Mouse (Mus musculus): ENCODE results near the gene Efcab10.

Gene Efcab10

GRCm38 (mm10) chr12:33394804-33395623 lies at the start of gene Efcab10:
Gene Efcab10 (plus strand): TSS chr12:33394854.
- peak; percentile 14 for DNase-seq (ENCODE audit: low read depth, low spot score)

- DNase-seq (ENCODE audit: low read depth, low spot score) = no peak
Observed at GRCm38 (mm10) chr12:33344970-33345772, 49.5 kb upstream of the Efcab10 start.

GRCm38 (mm10) chr12:33345773-33346435 lies 48.8 kb upstream of the Efcab10 start:
- no peak for DNase-seq (ENCODE audit: low read depth, low spot score)

- no peak for DNase-seq (ENCODE audit: low read depth, low spot score)
Observed at GRCm38 (mm10) chr12:33352671-33353070, 42.0 kb upstream of the Efcab10 start.

GRCm38 (mm10) chr12:33358345-33358744 lies 36.3 kb upstream of the Efcab10 start:
- DNase-seq (ENCODE audit: low read depth, low spot score) = no peak

GRCm38 (mm10) chr12:33359209-33359608 lies 35.4 kb upstream of the Efcab10 start:
- no peak for DNase-seq (ENCODE audit: low read depth, low spot score)

GRCm38 (mm10) chr12:33359878-33360482 lies 34.7 kb upstream of the Efcab10 start:
- no peak for DNase-seq (ENCODE audit: low read depth, low spot score)

GRCm38 (mm10) chr12:33360729-33361128 lies 33.9 kb upstream of the Efcab10 start:
- no peak for DNase-seq (ENCODE audit: low read depth, low spot score)

GRCm38 (mm10) chr12:33364511-33364910 lies 30.1 kb upstream of the Efcab10 start:
- no peak for DNase-seq (ENCODE audit: low read depth, low spot score)

GRCm38 (mm10) chr12:33365133-33365532 lies 29.5 kb upstream of the Efcab10 start:
- no peak for DNase-seq (ENCODE audit: low read depth, low spot score)

- no peak for DNase-seq (ENCODE audit: low read depth, low spot score)
Observed at GRCm38 (mm10) chr12:33369555-33369954, 25.1 kb upstream of the Efcab10 start.

- peak; percentile 87 for DNase-seq (ENCODE audit: low read depth, low spot score)
Observed at GRCm38 (mm10) chr12:33379624-33380445, 14.8 kb upstream of the Efcab10 start.

- peak; percentile 78 for DNase-seq (ENCODE audit: low read depth, low spot score)
Observed at GRCm38 (mm10) chr12:33388842-33389241, 5.8 kb upstream of the Efcab10 start.

- no peak for DNase-seq (ENCODE audit: low read depth, low spot score)
Observed at GRCm38 (mm10) chr12:33390844-33391560, 3.7 kb upstream of the Efcab10 start.

GRCm38 (mm10) chr12:33403265-33403693 lies 8.6 kb downstream of the Efcab10 start:
- no peak for DNase-seq (ENCODE audit: low read depth, low spot score)

- no peak for DNase-seq (ENCODE audit: low read depth, low spot score)
Observed at GRCm38 (mm10) chr12:33404996-33405395, 10.3 kb downstream of the Efcab10 start.

GRCm38 (mm10) chr12:33405398-33406026 lies 10.9 kb downstream of the Efcab10 start:
- DNase-seq (ENCODE audit: low read depth, low spot score) = no peak

GRCm38 (mm10) chr12:33411580-33412151 lies 17.0 kb downstream of the Efcab10 start:
- DNase-seq (ENCODE audit: low read depth, low spot score) = peak; percentile 51

- DNase-seq (ENCODE audit: low read depth, low spot score) = peak; percentile 73
Observed at GRCm38 (mm10) chr12:33424329-33424728, 29.7 kb downstream of the Efcab10 start.

Data from CD4-positive, CD25-positive, alpha-beta regulatory T cell, adult 2 months (primary cell).